Mouse (Mus musculus) macrophage (primary cell): ENCODE data around the gene St8sia4. TPM values are rescaled to one million over a fixed set of nuclear protein-coding genes. Genes with fewer than 3 reads are reported as not detected.
A peak's percentile ranks its signal among the peaks of the same experiment; 100 is the strongest.

ENCODE experiments used
- H3K27ac ChIP-seq: fragments of 350-480 bp; formaldehyde crosslinking; 2 replicates; pipeline ENCODE4 v1.9.0; 2021
- H3K36me3 ChIP-seq: fragments of 350-480 bp; formaldehyde crosslinking; 2 replicates; pipeline ENCODE4 v1.9.0; 2021; ENCODE audit errors: inconsistent target
- H3K4me3 ChIP-seq: fragments of 350-480 bp; formaldehyde crosslinking; 2 replicates; pipeline ENCODE4 v1.9.0; 2021; ENCODE audit errors: inconsistent target
- H3K79me2 ChIP-seq: fragments of 350-480 bp; formaldehyde crosslinking; 2 replicates; pipeline ENCODE4 v1.9.0; 2021; ENCODE audit errors: inconsistent target
- WGBS: methylation state at CpG from one replicate; pipeline ENCODE4 v1.1.7; 2026; ENCODE audit warnings: inconsistent platforms; ENCODE audit not compliant: missing documents; 5-methylcytosine and 5-hydroxymethylcytosine counted together
- polyA plus RNA-seq: library from polyadenylated mRNA; stranded (reverse); fragments of 250-400 nt; gene quantifications from 3 replicates; pipeline ENCODE4 v1.2.4, GENCODE M21; 2018; ENCODE audit warnings: inconsistent platforms

The St8sia4 gene
- polyA plus RNA-seq, 1 experiment from 2014 or later, result 11.6 TPM

DNA sequence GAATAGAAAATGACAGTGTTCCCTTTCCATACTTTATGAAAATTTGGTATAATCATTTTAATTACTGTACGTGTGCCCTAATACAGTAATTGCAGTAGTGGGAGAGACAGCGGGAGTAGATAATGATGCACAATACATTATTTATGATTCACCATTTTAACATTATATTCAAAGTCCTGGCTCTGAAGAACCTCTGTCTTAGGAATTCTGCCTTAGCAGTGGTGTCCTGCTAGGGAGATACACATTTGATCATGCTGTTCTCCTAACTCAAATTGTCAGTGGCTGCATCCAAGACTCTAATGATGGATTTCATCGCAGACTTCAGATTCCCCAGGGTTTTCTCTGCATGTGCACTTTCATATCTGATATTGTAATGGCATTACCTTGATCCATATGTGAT is 28.4 kb downstream of the St8sia4 start:
- Histone ChIP-seq H3K36me3 (no peaks in the 10 kb centered on the region), H3K4me3 (no peak overlapping the region), H3K27ac (no peak overlapping the region), H3K79me2 (peaks cover 28% of the 10 kb centered on the region)
- WGBS, result 94% methylated on average over 3 of the region's 3 CpGs

DNA sequence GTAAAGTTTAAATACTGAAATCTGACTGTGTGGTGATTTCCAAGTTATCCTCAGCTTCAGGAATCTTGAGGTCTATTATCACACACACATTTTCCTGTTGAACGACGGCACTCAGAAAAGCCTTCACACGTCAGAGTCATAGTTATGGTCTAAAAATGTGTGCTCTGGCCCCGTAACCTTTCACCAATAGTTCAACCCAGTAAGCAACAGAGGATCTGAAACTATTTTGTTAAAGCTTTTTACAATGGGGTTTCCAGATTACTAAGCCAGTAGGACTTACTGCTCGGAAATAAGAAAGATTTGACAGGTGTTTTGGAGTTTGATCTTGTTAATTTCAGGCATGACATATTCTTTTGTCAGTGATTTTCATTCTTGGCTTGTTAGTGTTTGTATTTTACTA is 43.0 kb downstream of the St8sia4 start:
- WGBS, result 68% methylated on average over 5 of the region's 5 CpGs
- H3K4me3 ChIP-seq, result no peak overlapping the region
- H3K36me3 ChIP-seq, result 0 out of 2 replicates have a peak, but pooled peaks cover 9% of the 10 kb centered on the region
- H3K79me2 ChIP-seq, result no peaks in the 10 kb centered on the region
- H3K27ac ChIP-seq, result no peak overlapping the region

DNA sequence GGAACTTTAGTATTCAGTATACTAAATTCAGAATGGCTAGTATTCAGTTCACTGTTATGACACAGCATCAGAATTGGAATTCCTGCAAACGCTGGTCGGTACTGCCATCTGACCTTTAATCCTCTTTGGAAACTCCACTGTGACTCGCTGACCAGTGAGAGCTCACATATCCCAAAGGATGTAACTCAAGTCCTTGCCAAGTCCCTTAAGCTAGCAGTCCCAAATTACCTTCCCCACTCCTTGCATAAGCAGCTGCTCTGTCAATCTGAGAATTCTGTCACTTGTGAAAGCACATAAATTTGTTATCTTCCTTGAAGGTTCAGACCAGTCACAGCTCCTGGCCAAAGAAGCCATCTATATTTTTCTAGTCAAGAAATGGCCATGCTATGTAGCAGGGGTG is 48.7 kb downstream of the St8sia4 start:
- H3K27ac ChIP-seq, result no peak overlapping the region
- no peak overlapping the region for H3K4me3 ChIP-seq
- WGBS, result 84% methylated on average over 3 of the region's 3 CpGs
- no peaks in the 10 kb centered on the region for H3K79me2 ChIP-seq
- 0 out of 2 replicates have a peak, but pooled peaks cover 3% of the 10 kb centered on the region for H3K36me3 ChIP-seq

DNA sequence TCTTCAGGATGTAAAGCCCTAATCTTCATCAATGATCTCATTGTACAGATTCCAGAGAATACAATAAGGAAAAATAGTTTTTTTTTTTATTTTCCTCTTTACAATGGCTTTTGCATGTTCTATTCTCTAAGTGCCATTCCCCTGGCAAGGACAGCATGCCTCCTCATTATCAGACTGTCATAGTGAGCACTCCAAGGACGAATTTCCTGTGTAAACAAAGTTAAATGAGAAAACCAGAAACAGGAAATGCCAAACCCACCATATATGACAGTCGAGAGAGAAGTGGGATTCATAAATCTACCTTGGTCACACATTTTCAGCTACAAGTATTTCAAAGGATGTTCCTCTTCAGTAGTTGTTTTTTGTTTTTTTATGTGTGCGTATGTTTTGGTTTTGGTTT is 49.2 kb downstream of the St8sia4 start:
- Histone ChIP-seq H3K36me3 (0 out of 2 replicates have a peak, but pooled peaks cover 3% of the 10 kb centered on the region), H3K4me3 (no peak overlapping the region), H3K79me2 (no peaks in the 10 kb centered on the region), H3K27ac (no peak overlapping the region)
- 61% methylated on average over 3 of the region's 3 CpGs for WGBS

DNA sequence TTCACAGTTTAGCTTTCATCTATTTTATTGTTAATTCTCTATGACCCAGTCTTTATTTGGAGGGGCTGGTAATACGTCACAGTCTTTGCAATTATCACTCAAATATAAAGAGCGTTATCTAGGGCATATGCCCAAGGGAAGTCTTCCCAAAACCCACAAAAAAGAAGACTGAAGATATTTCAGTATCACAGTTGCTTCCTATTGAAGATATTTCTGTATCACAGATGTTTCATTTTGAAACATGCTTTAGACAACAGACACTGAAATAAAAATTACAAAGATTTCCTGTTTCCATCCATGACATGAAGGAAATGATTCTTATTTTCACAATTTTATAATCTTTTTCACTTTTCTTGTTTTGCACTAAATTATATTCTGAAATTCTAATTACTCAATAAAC is 57.4 kb downstream of the St8sia4 start:
- 94% methylated on average over 2 of the region's 2 CpGs for WGBS
- H3K36me3 ChIP-seq, result no peaks in the 10 kb centered on the region
- no peaks in the 10 kb centered on the region for H3K79me2 ChIP-seq
- no peak overlapping the region for H3K27ac ChIP-seq
- no peak overlapping the region for H3K4me3 ChIP-seq

DNA sequence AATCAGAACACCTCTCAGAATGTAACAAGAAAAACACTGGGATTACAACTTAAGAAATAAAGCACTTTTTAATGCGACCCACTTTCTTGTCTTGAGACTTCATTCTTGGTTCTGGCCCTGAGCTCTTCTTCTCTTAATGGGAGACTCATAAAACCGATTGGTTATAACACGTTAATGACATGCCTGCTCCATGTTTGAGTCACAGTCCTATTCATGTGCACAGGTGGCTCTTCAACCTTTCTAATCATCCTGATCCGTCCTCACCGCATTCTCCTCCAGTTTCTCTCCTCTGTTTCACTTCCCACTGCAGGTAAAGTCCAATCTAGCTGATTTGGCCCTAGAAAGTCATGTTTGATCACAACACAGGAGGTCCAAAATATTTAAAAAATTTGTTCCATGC is 58.3 kb downstream of the St8sia4 start:
- no peaks in the 10 kb centered on the region for H3K36me3 ChIP-seq
- H3K79me2 ChIP-seq, result no peaks in the 10 kb centered on the region
- no peak overlapping the region for H3K4me3 ChIP-seq
- no peak overlapping the region for H3K27ac ChIP-seq
- 91% methylated on average over 5 of the region's 5 CpGs for WGBS

DNA sequence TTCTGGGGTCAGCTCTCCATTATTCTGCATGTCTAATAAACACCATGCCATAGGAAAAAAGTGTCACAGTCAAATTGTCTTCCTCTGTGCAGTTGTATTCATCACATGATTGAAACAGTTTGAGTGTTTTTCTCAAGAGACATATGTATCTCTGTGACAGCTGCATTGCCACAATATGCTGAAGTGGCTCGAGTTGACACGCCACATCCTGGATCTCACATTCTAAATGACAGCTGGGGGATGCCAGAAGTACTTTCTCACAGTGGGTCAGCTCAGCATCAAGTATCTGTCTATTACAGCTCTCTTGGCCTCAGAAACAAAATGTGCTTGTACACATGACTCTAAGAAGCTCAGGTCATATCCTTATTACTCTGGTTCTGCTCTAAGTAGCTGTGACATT is 61.9 kb downstream of the St8sia4 start:
- Histone ChIP-seq H3K36me3 (no peaks in the 10 kb centered on the region), H3K79me2 (no peaks in the 10 kb centered on the region; the same call in 1 of the 2 replicates), H3K27ac (no peak overlapping the region), H3K4me3 (no peak overlapping the region)
- WGBS, result 89% methylated on average over 2 of the region's 2 CpGs

DNA sequence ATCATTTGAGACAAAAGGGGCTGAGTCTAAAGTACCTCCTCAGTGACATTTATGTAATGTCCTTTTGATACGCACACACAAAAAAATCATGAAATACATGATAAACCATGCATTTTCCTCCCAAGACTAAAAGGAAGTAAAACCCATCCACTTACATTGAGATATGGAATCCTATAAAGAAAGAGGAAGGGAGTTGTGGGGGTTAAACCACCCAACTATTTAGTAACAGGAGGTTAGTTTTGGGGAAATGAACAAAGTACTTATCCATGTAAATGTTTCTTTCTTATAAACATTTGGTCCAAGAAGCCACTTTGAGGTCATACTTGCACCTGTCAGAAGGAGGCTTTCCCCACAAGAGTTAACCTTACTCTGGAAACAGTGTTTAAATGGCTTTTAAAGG is 69.3 kb downstream of the St8sia4 start:
- H3K4me3 ChIP-seq, result no peak overlapping the region
- H3K27ac ChIP-seq, result peak overlapping the region; percentile 57
- no peaks in the 10 kb centered on the region for H3K36me3 ChIP-seq
- WGBS, result 9% methylated on average over 1 of the region's 1 CpGs
- peaks cover 19% of the 10 kb centered on the region; the same call in 1 of the 2 replicates for H3K79me2 ChIP-seq

DNA sequence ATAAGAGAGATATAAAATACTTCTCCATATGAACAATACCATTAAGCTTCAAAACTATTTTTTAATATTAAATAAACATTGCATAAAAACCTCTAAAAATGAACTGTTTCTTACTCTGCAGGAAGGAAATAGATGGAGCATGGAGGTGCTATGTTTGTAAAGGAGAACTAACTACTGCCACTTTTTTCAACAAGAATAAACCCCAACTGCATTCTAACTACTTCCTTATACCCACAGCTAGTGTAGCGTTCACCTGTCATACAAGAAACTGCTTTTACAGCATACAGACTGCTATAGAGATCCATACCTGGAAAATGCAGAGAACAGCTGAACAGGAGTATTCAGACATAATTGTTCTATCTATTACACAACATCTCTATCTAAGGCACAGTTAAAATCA is 70.5 kb downstream of the St8sia4 start:
- Histone ChIP-seq H3K36me3 (no peaks in the 10 kb centered on the region), H3K27ac (no peak overlapping the region), H3K79me2 (peaks cover 23% of the 10 kb centered on the region; the same call in 1 of the 2 replicates), H3K4me3 (no peak overlapping the region)
- 17% methylated on average over 1 of the region's 1 CpGs for WGBS

DNA sequence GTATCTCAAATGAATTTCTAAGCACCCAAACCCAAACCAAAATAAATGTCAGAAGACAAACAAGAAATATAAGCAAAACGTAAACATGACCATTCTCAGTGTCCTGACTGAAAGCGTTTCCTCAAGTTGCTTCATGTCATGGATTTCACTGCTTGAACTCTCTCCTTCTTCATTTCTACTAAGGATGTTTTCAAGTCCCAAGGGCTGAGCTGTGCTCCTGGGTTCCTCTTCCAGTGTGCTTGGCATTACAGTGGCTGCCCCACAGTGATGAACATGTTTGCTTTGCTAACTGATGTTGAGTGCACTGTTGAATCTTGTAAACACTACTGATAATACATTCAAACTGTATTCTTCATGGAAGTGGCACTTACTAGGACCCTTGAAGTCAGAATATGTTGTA is 76.3 kb downstream of the St8sia4 start:
- peak overlapping the region; percentile 85 for H3K27ac ChIP-seq
- 66% methylated on average over 2 of the region's 2 CpGs for WGBS
- H3K4me3 ChIP-seq, result no peak overlapping the region
- H3K36me3 ChIP-seq, result no peaks in the 10 kb centered on the region
- peaks cover 23% of the 10 kb centered on the region; the same call in 1 of the 2 replicates for H3K79me2 ChIP-seq

DNA sequence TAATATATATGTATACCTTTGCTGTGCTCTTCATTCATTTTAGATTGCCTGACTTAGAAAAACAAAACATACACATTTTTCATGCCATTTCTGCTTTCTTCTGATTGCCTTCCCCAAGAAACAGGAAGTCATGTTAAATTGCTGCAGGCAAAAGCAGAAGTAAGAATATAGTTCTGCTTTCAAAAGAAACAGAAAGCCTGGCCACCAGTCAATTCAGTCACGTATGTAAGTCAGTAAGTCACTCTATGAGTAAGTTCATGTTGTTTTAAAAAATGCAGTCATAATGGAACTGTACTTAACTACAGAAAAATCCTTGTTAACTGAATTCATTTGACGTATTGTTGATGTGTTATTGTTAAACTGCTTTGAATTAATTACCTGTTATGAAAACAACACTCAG is 77.3 kb downstream of the St8sia4 start:
- peak overlapping the region; percentile 85 for H3K27ac ChIP-seq
- no peaks in the 10 kb centered on the region for H3K36me3 ChIP-seq
- H3K4me3 ChIP-seq, result no peak overlapping the region
- H3K79me2 ChIP-seq, result peaks cover 23% of the 10 kb centered on the region; the same call in 1 of the 2 replicates
- WGBS, result 0% methylated on average over 2 of the region's 2 CpGs

DNA sequence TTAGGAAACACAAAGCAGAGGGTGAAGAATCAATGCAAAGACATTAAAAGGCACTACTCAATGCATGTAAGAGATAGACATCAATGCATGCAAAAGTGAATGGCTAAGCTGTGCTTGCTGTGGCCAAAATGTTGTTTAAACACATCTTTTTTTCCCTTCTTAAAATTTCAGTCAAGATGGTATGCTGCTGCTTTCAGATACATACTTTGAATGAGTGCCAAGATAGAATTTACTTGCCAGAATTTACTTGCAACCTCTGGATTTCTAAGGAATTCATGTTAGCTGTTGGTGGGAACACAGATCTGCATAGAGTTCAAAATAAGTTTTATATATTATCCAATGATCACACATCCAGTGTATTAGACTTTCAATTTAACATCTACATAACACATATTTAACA is 77.9 kb downstream of the St8sia4 start:
- Histone ChIP-seq H3K27ac (peak overlapping the region; percentile 85), H3K36me3 (no peaks in the 10 kb centered on the region)

DNA sequence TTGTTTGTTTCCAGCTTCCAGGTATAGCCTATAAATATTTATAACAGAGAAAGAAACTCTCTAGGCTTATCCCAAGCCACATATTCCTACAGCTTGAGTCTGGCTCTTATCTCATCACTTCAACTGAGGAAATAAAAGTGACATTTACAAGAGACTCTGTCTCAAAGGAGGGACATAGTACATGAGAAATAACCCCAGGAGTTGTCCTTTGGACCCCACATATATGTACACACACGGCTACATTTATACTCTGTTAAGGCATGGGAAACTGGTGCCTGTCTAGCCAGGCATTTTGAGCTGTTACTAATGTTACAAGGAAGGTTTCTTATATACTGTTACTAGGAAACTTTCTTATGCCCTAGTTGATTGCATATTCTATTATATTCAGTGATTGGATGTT is 84.1 kb downstream of the St8sia4 start:
- no peaks in the 10 kb centered on the region for H3K79me2 ChIP-seq
- no peak overlapping the region for H3K4me3 ChIP-seq
- no peak overlapping the region for H3K27ac ChIP-seq
- no peaks in the 10 kb centered on the region for H3K36me3 ChIP-seq
- WGBS, result 100% methylated on average over 1 of the region's 1 CpGs

More for the DNA sequence above, 77.9 kb downstream of the St8sia4 start:
- Histone ChIP-seq H3K4me3 (no peak overlapping the region), H3K79me2 (peaks cover 16% of the 10 kb centered on the region; the same call in 1 of the 2 replicates)

DNA sequence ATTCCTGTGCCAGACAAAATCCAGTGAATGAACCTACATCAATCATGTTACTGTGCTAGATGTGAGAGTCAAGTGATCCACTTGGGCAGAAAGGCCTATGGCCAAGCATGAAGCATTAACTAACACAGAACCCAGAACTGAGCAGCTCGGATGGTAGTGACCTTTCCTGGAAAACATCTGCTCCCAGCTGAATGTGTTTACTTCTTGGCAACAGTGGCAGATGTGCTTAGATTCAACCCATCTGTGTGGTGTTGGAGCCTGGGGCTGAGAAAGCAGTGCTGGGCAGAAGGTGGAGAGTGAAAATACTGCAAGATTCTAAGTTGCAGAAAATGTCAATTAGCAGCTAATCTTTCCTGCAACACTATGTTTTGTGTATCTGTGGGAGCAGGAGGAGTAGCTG is 85.1 kb downstream of the St8sia4 start:
- Histone ChIP-seq H3K36me3 (no peaks in the 10 kb centered on the region), H3K27ac (no peak overlapping the region), H3K79me2 (no peaks in the 10 kb centered on the region), H3K4me3 (no peak overlapping the region)
- 100% methylated on average over 1 of the region's 1 CpGs for WGBS

DNA sequence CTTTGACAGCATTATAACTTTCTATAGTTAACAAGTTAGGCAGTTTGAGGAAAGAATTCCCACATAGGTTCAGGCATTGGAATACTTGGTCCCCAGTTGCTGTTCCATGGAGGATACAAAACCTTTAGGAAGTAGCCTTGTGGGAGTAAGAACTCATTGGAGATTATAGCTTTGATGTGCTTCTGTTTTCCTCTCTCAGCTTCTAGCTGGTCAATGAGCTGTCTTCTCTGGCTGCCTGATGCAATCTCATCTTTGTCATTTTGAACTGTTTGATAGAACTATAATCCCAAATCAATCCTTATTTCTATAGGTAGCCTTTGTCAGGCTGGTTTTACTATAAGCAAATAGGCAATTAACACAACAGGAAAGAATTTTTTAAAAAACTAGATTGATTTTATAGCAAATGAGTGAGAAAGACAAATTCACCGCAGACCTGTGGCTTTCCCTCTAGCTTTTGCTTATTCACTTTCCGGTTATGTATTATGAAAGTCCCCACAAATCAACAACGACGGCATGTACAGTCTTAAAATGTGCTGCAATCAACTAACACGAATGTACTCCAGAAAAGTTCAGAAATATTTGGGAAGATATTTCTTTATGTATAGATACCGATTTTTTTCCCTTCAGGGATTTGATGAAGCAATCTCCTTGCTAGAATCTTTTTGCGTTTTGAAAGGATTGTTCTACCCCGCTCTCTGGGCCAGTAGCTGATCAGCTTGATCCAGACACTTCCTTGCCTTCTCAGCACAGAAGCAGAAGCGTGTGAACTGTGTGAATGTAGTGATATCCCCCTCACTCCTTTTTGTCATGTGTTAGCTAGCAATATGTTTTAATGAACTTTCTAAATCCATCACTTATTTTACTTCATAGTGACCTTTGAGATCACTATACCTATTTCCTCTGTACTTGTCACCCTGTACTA is 94.5 kb downstream of the St8sia4 start:
- Histone ChIP-seq H3K27ac (peak overlapping the region; percentile 8; the same call in 1 of the 2 replicates), H3K79me2 (no peaks in the 10 kb centered on the region), H3K36me3 (no peaks in the 10 kb centered on the region), H3K4me3 (peak overlapping the region; percentile 5; the same call in 1 of the 2 replicates)
- WGBS, result 9% methylated on average over 9 of the region's 9 CpGs
